Mouse (Mus musculus) kidney, postnatal 0 days (tissue): ENCODE data around the gene Sdk1. TPM values are rescaled to one million over a fixed set of nuclear protein-coding genes. Genes with fewer than 3 reads are reported as not detected.

Experiments used
- ATAC-seq: fragments of 200-750 bp; cut with Nextera tagmentation; replicated peaks from 2 replicates; pipeline ENCODE4 v1.8.0; 2017; ENCODE audit warnings: low read depth, moderate number of reproducible peaks, moderate TSS enrichment, moderate library complexity; ENCODE audit not compliant: low FRiP score
- DNase-seq: peaks from one replicate; pipeline ENCODE4 v3.0.0-alpha.2; 2016; ENCODE audit warnings: low spot score
- H3K27ac ChIP-seq: fragments of 300-500 bp; sonication (generic); 2 replicates; pipeline ENCODE4 v1.5.1; 2014; ENCODE audit warnings: mild to moderate bottlenecking
- H3K27me3 ChIP-seq: fragments of 300-500 bp; sonication (generic); 2 replicates; pipeline ENCODE4 v1.6.1; 2014; ENCODE audit warnings: low read length, mixed read lengths; ENCODE audit not compliant: insufficient read depth
- H3K36me3 ChIP-seq: fragments of 300-500 bp; sonication (generic); 2 replicates; pipeline ENCODE4 v1.6.1; 2014; ENCODE audit warnings: low read length, mixed read lengths; ENCODE audit not compliant: insufficient read depth
- H3K4me1 ChIP-seq: fragments of 300-500 bp; sonication (generic); replicated peaks from 2 replicates; pipeline ENCODE4 v1.6.1; 2014; ENCODE audit warnings: antibody characterized with exemption, low read length, mixed read lengths; ENCODE audit not compliant: insufficient read depth
- H3K4me2 ChIP-seq: fragments of 300-500 bp; sonication (generic); 2 replicates; pipeline ENCODE4 v1.6.1; 2014; ENCODE audit warnings: mild to moderate bottlenecking, low read length, moderate library complexity, mixed read lengths
- H3K4me3 ChIP-seq: fragments of 300-500 bp; sonication (generic); replicated peaks from 2 replicates; pipeline ENCODE4 v1.5.1; 2014; ENCODE audit warnings: low read depth, low read length
- H3K9ac ChIP-seq: fragments of 300-500 bp; sonication (generic); 2 replicates; pipeline ENCODE4 v1.6.1; 2014; ENCODE audit warnings: low read depth, low read length
- H3K9me3 ChIP-seq: fragments of 300-500 bp; sonication (generic); replicated peaks from 2 replicates; pipeline ENCODE4 v1.6.1; 2016; ENCODE audit warnings: low read length, inconsistent platforms, mixed read lengths
- CTCF ChIP-seq: IDR thresholded peaks from 2 replicates; pipeline ENCODE4 v1.5.1; 2016; ENCODE audit warnings: antibody characterized with exemption, low read depth, mild to moderate bottlenecking, moderate library complexity
- WGBS: fragments of 180-500 bp; shearing (Covaris S2); extraction: QIAGEN DNeasy Blood & Tissue Kit; methylation state at CpG from one replicate; pipeline ENCODE4 v1.1.7; 2014; 5-methylcytosine and 5-hydroxymethylcytosine counted together
- polyA plus RNA-seq: library from polyadenylated mRNA; unstranded; fragments of >200 nt; fragmentation: Nextera tagmentation; extraction: Ambion mirVana; gene quantifications from 2 replicates; pipeline ENCODE4 v1.2.1, GENCODE M21; 2015

Gene Sdk1
- polyA plus RNA-seq, 1 experiment from 2014 or later: 2.1 TPM

- Histone ChIP-seq H3K4me2 (no peak overlapping the region), H3K27me3 (no peaks in the 10 kb centered on the region), H3K4me1 (no peaks in the 10 kb centered on the region), H3K36me3 (no peaks in the 10 kb centered on the region), H3K27ac (no peak overlapping the region), H3K4me3 (no peak overlapping the region), H3K9me3 (no peaks in the 10 kb centered on the region), H3K9ac (no peak overlapping the region)
- DNase-seq (peak; percentile 22), ATAC-seq (peak; percentile 85)
- 34% methylated on average over 14 of the region's 14 CpGs for WGBS
- no peak for TF ChIP-seq CTCF
These were observed 940.6 kb downstream of the Sdk1 start for GRCm38 (mm10) chr5:142181862-142182261.

GRCm38 (mm10) chr5:142188765-142189164 is 947.5 kb downstream of the Sdk1 start:
- Histone ChIP-seq H3K9ac (no peak overlapping the region), H3K27me3 (no peaks in the 10 kb centered on the region), H3K4me2 (no peak overlapping the region), H3K36me3 (no peaks in the 10 kb centered on the region), H3K9me3 (no peaks in the 10 kb centered on the region), H3K4me1 (no peaks in the 10 kb centered on the region), H3K27ac (no peak overlapping the region), H3K4me3 (no peak overlapping the region)
- no peak for TF ChIP-seq CTCF
- 89% methylated on average over 5 of the region's 5 CpGs for WGBS
- no peak for ATAC-seq
- no peak for DNase-seq

GRCm38 (mm10) chr5:142209911-142210310 is 968.6 kb downstream of the Sdk1 start:
- no peak overlapping the region for H3K9ac ChIP-seq
- peak; percentile 59 for TF ChIP-seq CTCF
- no peak for ATAC-seq
- H3K27me3 ChIP-seq: no peaks in the 10 kb centered on the region
- no peak overlapping the region for H3K4me2 ChIP-seq
- H3K9me3 ChIP-seq: no peaks in the 10 kb centered on the region
- no peaks in the 10 kb centered on the region for H3K36me3 ChIP-seq
- no peaks in the 10 kb centered on the region for H3K4me1 ChIP-seq
- DNase-seq: no peak
- no peak overlapping the region for H3K27ac ChIP-seq
- H3K4me3 ChIP-seq: no peak overlapping the region

- ATAC-seq (no peak), DNase-seq (no peak)
- Histone ChIP-seq H3K4me1 (no peaks in the 10 kb centered on the region), H3K9ac (no peak overlapping the region), H3K36me3 (no peaks in the 10 kb centered on the region), H3K27ac (no peak overlapping the region), H3K4me3 (no peak overlapping the region), H3K27me3 (no peaks in the 10 kb centered on the region), H3K4me2 (no peak overlapping the region), H3K9me3 (no peaks in the 10 kb centered on the region)
- 0 out of 2 replicates have a peak, but pooled peaks have one; percentile 8 for TF ChIP-seq CTCF
- WGBS: 66% methylated on average over 11 of the region's 11 CpGs
These were observed 971.0 kb downstream of the Sdk1 start for GRCm38 (mm10) chr5:142212252-142212651.

GRCm38 (mm10) chr5:142215981-142216380 is 974.7 kb downstream of the Sdk1 start:
- H3K4me2 ChIP-seq: no peak overlapping the region
- no peak overlapping the region for H3K27ac ChIP-seq

GRCm38 (mm10) chr5:142220851-142221503 is 979.7 kb downstream of the Sdk1 start:
- Histone ChIP-seq H3K9ac (no peak overlapping the region), H3K4me3 (no peak overlapping the region), H3K4me2 (no peak overlapping the region), H3K36me3 (no peaks in the 10 kb centered on the region), H3K9me3 (no peaks in the 10 kb centered on the region), H3K4me1 (no peaks in the 10 kb centered on the region), H3K27ac (no peak overlapping the region), H3K27me3 (no peaks in the 10 kb centered on the region)
- no peak for ATAC-seq
- no peak for DNase-seq
- WGBS: 89% methylated on average over 12 of the region's 12 CpGs
- peak; percentile 52 for TF ChIP-seq CTCF

More at GRCm38 (mm10) chr5:142215981-142216380, 974.7 kb downstream of the Sdk1 start:
- Histone ChIP-seq H3K27me3 (no peaks in the 10 kb centered on the region), H3K4me1 (no peaks in the 10 kb centered on the region), H3K9ac (no peak overlapping the region), H3K36me3 (no peaks in the 10 kb centered on the region), H3K4me3 (no peak overlapping the region), H3K9me3 (no peaks in the 10 kb centered on the region)
- no peak for ATAC-seq
- 54% methylated on average over 5 of the region's 5 CpGs for WGBS
- no peak for TF ChIP-seq CTCF
- peak; percentile 85 for DNase-seq
